Mouse (Mus musculus) limb, embryonic 14.5 days (tissue): Measurements from ENCODE around the gene Tmigd3. TPM values are rescaled to one million over a fixed set of nuclear protein-coding genes. Genes with fewer than 3 reads are reported as not detected.
"Not testable (repeated sequence)": the region's sequence is repeated elsewhere in the genome, so short reads cannot be mapped to it uniquely, and the experiment has no call there.

Source experiments
- ATAC-seq: fragments of 200-750 bp; cut with Nextera tagmentation; 2 replicates; pipeline ENCODE4 v1.8.0; 2017; ENCODE audit warnings: low read depth, moderate number of reproducible peaks, moderate TSS enrichment; ENCODE audit not compliant: low FRiP score
- DNase-seq: peaks from one replicate; pipeline ENCODE4 v3.0.0-alpha.2; 2015; ENCODE audit warnings: low spot score
- H3K27ac ChIP-seq: fragments of 300-500 bp; sonication (generic); replicated peaks from 2 replicates; pipeline ENCODE4 v1.5.1; 2014; ENCODE audit warnings: low read depth, mild to moderate bottlenecking, low read length, moderate library complexity, mixed read lengths
- H3K27me3 ChIP-seq: fragments of 300-500 bp; sonication (generic); 2 replicates; pipeline ENCODE4 v1.6.1; 2014; ENCODE audit warnings: low read length, mixed read lengths; ENCODE audit not compliant: control insufficient read depth, insufficient read depth
- H3K36me3 ChIP-seq: fragments of 300-500 bp; sonication (generic); 2 replicates; pipeline ENCODE4 v1.6.1; 2014; ENCODE audit warnings: mild to moderate bottlenecking, low read length, moderate library complexity, mixed read lengths; ENCODE audit not compliant: control insufficient read depth, insufficient read depth
- H3K4me1 ChIP-seq: fragments of 300-500 bp; sonication (generic); 2 replicates; pipeline ENCODE4 v1.6.1; 2014; ENCODE audit warnings: antibody characterized with exemption, low read length, mixed read lengths; ENCODE audit not compliant: control insufficient read depth, insufficient read depth
- H3K4me2 ChIP-seq: fragments of 300-500 bp; sonication (generic); replicated peaks from 2 replicates; pipeline ENCODE4 v1.6.1; 2014; ENCODE audit warnings: low read depth, mild to moderate bottlenecking, low read length, moderate library complexity; ENCODE audit not compliant: severe bottlenecking
- H3K4me3 ChIP-seq: fragments of 300-500 bp; sonication (generic); replicated peaks from 2 replicates; pipeline ENCODE4 v1.5.1; 2014; ENCODE audit warnings: low read length
- H3K9ac ChIP-seq: fragments of 300-500 bp; sonication (generic); 2 replicates; pipeline ENCODE4 v1.6.1; 2014; ENCODE audit warnings: mild to moderate bottlenecking, low read depth, low read length, moderate library complexity; ENCODE audit not compliant: severe bottlenecking
- H3K9me3 ChIP-seq: fragments of 300-500 bp; sonication (generic); 2 replicates; pipeline ENCODE4 v1.6.1; 2016; ENCODE audit warnings: low read length; ENCODE audit not compliant: control insufficient read depth
- POLR2A ChIP-seq: fragments of 200-500 bp; IDR thresholded peaks from 2 replicates; pipeline ENCODE4 v1.8.0; 2012; ENCODE audit warnings: inconsistent platforms, mild to moderate bottlenecking, moderate library complexity, borderline replicate concordance; ENCODE audit not compliant: insufficient read depth, insufficient read length; ENCODE audit errors: extremely low read depth
- WGBS: fragments of 180-500 bp; shearing (Covaris S2); extraction: QIAGEN DNeasy Blood & Tissue Kit; methylation state at CpG from one replicate; pipeline ENCODE4 v1.1.7; 2014; 5-methylcytosine and 5-hydroxymethylcytosine counted together
- polyA plus RNA-seq, 2 experiments: library from polyadenylated mRNA; depleted of rRNA in 1 of 2; stranded (reverse) in 1 of 2; unstranded in 1 of 2; fragments of >200 nt; fragmentation: Nextera tagmentation in 1 of 2; extraction: Ambion mirVana in 1 of 2; gene quantifications; 2 replicates each; pipeline versions ENCODE4 v1.2.1 to v1.2.3; 2012 to 2014

The Tmigd3 gene
- polyA plus RNA-seq, 2 experiments: 0.21 to 0.23 TPM

DNA sequence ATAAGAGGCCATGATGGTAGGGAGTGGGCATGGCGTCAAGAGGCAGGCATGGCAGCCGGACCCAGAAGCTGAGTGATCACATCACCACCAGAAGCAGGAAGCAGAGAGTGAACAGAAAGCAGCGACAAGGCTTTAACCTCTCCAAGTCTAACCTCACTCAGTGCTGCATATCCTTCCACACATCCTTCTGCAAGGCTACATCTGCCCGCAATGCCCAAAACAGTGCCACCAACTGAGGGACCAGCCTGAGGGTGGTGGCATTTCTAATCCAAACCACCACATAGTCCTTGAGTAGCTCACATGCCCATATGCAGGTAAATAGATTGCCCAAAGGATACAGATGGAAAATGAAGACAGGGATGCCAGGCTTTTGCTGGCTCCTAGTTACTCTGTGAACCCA, 38.3 kb downstream of the Tmigd3 start:
- WGBS: 83% methylated on average over 4 of the region's 4 CpGs
- ATAC-seq: no peak

DNA sequence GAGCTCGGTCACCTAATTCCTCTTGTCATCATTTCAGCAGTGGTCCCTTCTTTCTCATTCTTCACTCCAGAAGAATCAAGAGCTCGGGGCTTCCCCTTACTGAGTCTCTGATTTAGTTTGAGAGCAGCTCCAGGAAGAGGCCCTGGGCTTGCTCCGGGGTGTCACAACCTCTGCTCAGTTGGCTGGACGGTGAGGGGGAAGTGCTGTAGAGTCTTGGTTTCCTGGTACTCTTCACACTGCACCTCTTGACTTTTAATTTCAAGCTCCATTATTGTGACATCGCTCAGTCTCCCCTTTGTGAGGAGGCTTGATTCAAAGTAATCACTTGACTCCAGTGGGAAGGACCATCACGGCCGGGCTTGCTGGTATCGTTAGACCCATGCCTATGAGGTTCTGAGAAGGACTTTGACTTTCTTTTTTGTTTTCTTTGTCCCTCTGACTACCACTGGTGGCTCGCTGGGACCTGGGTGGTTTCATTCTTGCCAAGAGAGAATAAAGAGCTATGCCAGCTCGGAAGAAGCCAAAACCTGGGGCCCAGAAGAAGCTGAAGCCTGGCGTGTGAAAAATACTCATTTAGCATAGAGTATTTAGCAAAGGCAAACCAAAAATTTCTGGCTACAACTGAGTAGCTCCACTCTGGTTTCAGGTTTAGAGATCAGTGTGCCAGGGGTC, 40.0 kb downstream of the Tmigd3 start:
- H3K4me3 ChIP-seq: no peak overlapping the region
- no peak overlapping the region for H3K4me2 ChIP-seq
- H3K9me3 ChIP-seq: no peaks in the 10 kb centered on the region
- no peaks in the 10 kb centered on the region for H3K36me3 ChIP-seq
- WGBS: 82% methylated on average over 11 of the region's 11 CpGs
- H3K9ac ChIP-seq: no peak overlapping the region
- no peaks in the 10 kb centered on the region for H3K4me1 ChIP-seq
- ATAC-seq (no peak), DNase-seq (no peak)
- no peak overlapping the region for H3K27ac ChIP-seq
- H3K27me3 ChIP-seq: no peaks in the 10 kb centered on the region
- TF ChIP-seq POLR2A: no peak

More for the DNA sequence above, 38.3 kb downstream of the Tmigd3 start:
- no peak for DNase-seq
- Histone ChIP-seq H3K9ac (no peak overlapping the region), H3K27me3 (no peaks in the 10 kb centered on the region), H3K4me1 (no peaks in the 10 kb centered on the region), H3K9me3 (no peaks in the 10 kb centered on the region), H3K27ac (no peak overlapping the region), H3K36me3 (no peaks in the 10 kb centered on the region), H3K4me3 (no peak overlapping the region), H3K4me2 (no peak overlapping the region)
- TF ChIP-seq POLR2A: no peak

DNA sequence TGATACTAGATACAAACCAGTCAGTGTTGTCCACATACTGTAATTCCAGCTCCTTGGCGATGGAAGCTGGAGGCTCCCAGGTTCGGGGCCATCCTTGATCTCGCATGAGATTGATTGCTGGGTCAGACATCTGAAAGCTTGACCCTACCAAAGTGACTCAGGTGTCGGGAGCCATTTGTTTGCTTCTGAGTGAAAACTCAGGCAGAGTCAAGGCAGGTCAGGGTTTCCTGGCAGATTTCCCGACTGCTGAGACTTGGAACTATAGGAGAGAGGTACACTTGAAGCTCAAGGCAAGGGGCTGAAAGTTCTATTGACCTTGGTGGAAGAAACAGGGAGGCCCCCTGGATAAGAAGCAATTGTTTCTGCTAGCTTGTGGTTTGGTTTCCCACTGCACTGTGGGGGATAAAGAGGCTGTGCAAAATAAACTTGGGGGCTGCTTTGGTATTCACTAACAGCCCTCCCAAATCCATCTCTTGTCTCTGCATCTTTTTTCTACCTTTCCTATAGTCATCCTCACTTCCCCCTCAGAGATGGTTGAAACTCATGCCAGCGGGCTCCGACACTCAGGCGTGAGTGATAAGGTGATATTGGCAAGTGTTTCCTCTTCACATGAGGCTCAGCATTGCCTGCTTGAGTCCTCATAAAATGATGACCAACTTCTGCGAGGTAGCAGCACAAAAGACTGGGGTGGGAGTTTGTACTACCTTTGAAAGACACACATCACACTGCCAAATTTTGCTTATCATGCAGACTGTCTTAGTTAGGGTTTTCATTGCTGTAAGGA, 41.6 kb downstream of the Tmigd3 start:
- ATAC-seq: no peak
- no peaks in the 10 kb centered on the region for H3K36me3 ChIP-seq
- no peak overlapping the region for H3K27ac ChIP-seq
- no peak for DNase-seq
- no peak overlapping the region for H3K9ac ChIP-seq
- no peaks in the 10 kb centered on the region for H3K27me3 ChIP-seq
- H3K4me1 ChIP-seq: no peaks in the 10 kb centered on the region
- H3K4me2 ChIP-seq: no peak overlapping the region
- TF ChIP-seq POLR2A: no peak
- 66% methylated on average over 9 of the region's 9 CpGs for WGBS
- no peaks in the 10 kb centered on the region for H3K9me3 ChIP-seq
- no peak overlapping the region for H3K4me3 ChIP-seq

DNA sequence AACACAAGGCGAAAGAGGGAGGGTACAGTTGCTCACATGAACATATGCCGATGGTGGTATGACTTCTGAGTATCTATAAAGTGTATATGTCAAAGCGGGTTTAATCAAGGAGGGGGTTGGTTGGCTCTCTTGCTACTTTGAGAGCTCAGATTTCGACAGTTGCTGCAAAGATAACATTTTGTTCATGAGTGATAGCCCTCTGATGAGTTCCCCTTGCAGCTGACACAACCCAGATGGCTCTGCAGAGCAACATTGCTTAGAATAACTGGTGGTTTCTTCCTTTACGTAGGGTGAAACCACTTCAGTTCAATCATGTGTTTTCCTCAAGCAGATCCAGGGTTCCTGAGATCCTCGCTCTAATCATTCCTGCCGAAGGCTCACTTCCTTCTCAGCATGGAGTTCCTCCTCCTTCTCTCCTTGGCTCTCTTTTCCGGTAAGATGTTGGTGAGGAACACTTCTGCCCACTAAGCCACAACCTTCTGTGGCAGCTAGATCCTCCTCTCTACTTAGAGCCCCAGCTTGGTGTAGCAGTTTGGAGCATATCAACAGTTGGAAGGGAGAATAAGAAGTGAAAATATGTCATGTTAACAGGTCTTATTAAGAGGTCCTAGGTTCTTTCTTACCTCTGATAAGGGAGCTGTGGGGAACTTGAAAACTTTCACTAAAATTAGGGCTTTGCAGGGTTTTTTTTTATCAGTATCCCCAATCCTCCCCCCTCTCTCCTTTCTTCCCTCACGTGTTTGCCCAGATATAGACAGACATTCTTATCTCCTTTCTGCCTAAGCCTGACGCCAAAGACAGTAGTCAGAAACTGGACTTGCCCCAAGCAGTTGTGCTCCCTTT, 43.4 kb downstream of the Tmigd3 start:
- no peak overlapping the region for H3K9ac ChIP-seq
- 0 out of 2 replicates have a peak, but pooled peaks cover 3% of the 10 kb centered on the region for H3K4me1 ChIP-seq
- H3K27ac ChIP-seq: no peak overlapping the region
- H3K9me3 ChIP-seq: no peaks in the 10 kb centered on the region
- ATAC-seq: no peak
- no peaks in the 10 kb centered on the region for H3K36me3 ChIP-seq
- no peak for TF ChIP-seq POLR2A
- H3K27me3 ChIP-seq: no peaks in the 10 kb centered on the region
- H3K4me2 ChIP-seq: no peak overlapping the region
- H3K4me3 ChIP-seq: no peak overlapping the region
- 66% methylated on average over 10 of the region's 10 CpGs for WGBS
- DNase-seq: no peak

DNA sequence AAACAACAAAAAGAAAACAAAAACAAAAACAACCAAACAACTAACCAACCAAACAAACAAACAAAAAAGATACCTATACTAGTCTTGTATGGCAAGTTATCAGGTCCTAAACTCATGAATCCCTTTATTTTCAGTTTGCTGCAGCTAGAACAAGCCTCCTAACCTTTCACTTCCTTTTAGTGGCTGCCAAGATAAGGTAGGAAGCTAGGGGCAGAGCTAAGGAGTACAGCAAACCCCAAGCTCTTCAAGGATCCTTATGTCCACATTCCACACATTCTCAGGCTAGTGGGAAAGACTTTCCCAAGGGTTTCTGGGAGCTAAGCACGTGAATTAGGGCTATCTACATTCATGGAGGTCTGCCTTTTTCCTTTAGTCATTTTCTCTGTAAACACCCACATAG, 44.6 kb downstream of the Tmigd3 start:
- WGBS: 27% methylated on average over 1 of the region's 1 CpGs
- DNase-seq (no peak), ATAC-seq (no peak)
- H3K27me3 ChIP-seq: no peaks in the 10 kb centered on the region
- H3K9ac ChIP-seq: no peak overlapping the region
- no peaks in the 10 kb centered on the region for H3K9me3 ChIP-seq
- H3K4me3 ChIP-seq: no peak overlapping the region
- H3K27ac ChIP-seq: no peak overlapping the region
- 0 out of 2 replicates have a peak, but pooled peaks cover 3% of the 10 kb centered on the region for H3K4me1 ChIP-seq
- no peak for TF ChIP-seq POLR2A
- no peaks in the 10 kb centered on the region for H3K36me3 ChIP-seq
- H3K4me2 ChIP-seq: no peak overlapping the region

DNA sequence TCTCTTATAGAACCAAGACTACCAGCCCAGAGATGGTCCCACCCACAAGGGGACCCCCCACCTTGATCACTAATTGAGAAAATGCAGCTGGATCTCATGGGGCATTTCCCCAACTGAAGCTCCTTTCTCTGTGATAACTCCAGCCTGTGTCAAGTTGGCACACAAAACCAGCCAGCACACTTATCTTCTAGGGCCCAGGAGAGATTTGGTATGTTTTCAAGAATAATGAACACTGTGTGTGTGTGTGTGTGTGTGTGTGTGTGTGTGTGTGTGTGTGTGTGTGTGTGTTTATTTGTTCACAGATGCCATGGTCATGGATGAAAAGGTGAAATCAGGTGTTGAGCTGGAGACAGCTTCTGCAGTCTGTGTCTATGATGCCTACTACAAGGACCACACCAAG, 45.8 kb downstream of the Tmigd3 start:
- not testable (repeated sequence) for H3K36me3 ChIP-seq, H3K27ac ChIP-seq, ATAC-seq, H3K4me3 ChIP-seq, DNase-seq, H3K4me2 ChIP-seq, H3K9me3 ChIP-seq, H3K27me3 ChIP-seq, H3K4me1 ChIP-seq, H3K9ac ChIP-seq
